8 mouse cellular contexts compared by ENCODE assay signal in genomic region chr6:49227184-49227735, GRCm38 (mm10). TPM values are rescaled to one million over a fixed set of nuclear protein-coding genes. Genes with fewer than 3 reads are reported as not detected.
DNase-seq lines count a peak whose midpoint lies in the region; ATAC-seq lines count a peak whose summit lies in the region.

No protein-coding gene starts in this region.

- H3K9me3 ChIP-seq in forebrain, embryonic 15.5 days: no peaks in the 10 kb centered on the region
- no peaks in the 10 kb centered on the region for H3K9me3 ChIP-seq in limb, embryonic 12.5 days

- no peak overlapping the region for H3K9ac ChIP-seq in forebrain, embryonic 15.5 days (replicated peaks)
- H3K9ac ChIP-seq in limb, embryonic 12.5 days (replicated peaks): no peak overlapping the region

- no peaks in the 10 kb centered on the region for H3K36me3 ChIP-seq in forebrain, embryonic 15.5 days
- H3K36me3 ChIP-seq in limb, embryonic 12.5 days: no peaks in the 10 kb centered on the region

- H3K4me2 ChIP-seq in forebrain, embryonic 15.5 days (replicated peaks): peak overlapping the region; percentile 17; the same call in 1 of the 2 replicates
- H3K4me2 ChIP-seq in limb, embryonic 12.5 days: peak overlapping the region; percentile 26

- no peaks in the 10 kb centered on the region for H3K27me3 ChIP-seq in forebrain, embryonic 15.5 days
- H3K27me3 ChIP-seq in limb, embryonic 12.5 days: no peaks in the 10 kb centered on the region

- no peak overlapping the region for H3K27ac ChIP-seq in forebrain, embryonic 15.5 days (replicated peaks)
- H3K27ac ChIP-seq in limb, embryonic 12.5 days: no peak overlapping the region

- WGBS in forebrain, embryonic 15.5 days: 4% methylated on average over 15 of the region's 15 CpGs
- 7% methylated on average over 15 of the region's 15 CpGs for WGBS in limb, embryonic 12.5 days

- no peak for ATAC-seq in forebrain, embryonic 15.5 days (replicated peaks)
- no peak for ATAC-seq in limb, embryonic 12.5 days (ENCODE audit: insufficient number of reproducible peaks, insufficient read depth, low FRiP score, low TSS enrichment, low read depth)
- ATAC-seq in neutrophil, adult 5-6 weeks (ENCODE audit: extremely low read depth, insufficient number of reproducible peaks, low FRiP score, poor library complexity, severe bottlenecking): peak; percentile 69; the same call in 1 of the 2 replicates
- no peak for ATAC-seq in frontal cortex, adult (ENCODE audit: low TSS enrichment)

- no peak overlapping the region for H3K4me3 ChIP-seq in forebrain, embryonic 15.5 days
- H3K4me3 ChIP-seq in limb, embryonic 12.5 days (replicated peaks): no peak overlapping the region

- peak; percentile 36 for DNase-seq in left cerebral cortex, postnatal 4 days
- DNase-seq in left cerebral cortex, postnatal 25 days (ENCODE audit: low spot score in 2 of 2): no peak
- DNase-seq in Muller cell, postnatal 12 days (ENCODE audit: inconsistent ontology term): peak; percentile 59
- DNase-seq in layer of hippocampus, postnatal 14 days (ENCODE audit: low spot score in 2 of 2): no peak

- intact Hi-C loops in left cerebral cortex, postnatal 4 days (cut with DNase I): no loop called here
- intact Hi-C loops in left cerebral cortex, postnatal 25 days (cut with DNase I): loop anchor here (5.0 kb wide), 1 partner anchor 90 kb away; the partner anchor contains the start of gene Ccdc126

- H3K4me1 ChIP-seq in forebrain, embryonic 15.5 days: 0 out of 2 replicates have a peak, but pooled peaks cover 3% of the 10 kb centered on the region
- H3K4me1 ChIP-seq in limb, embryonic 12.5 days (replicated peaks): peaks cover 19% of the 10 kb centered on the region

RNA-seq across cellular contexts. Expression of gene Igf2bp3, which starts 12.5 kb away (rescaled TPM):
- 1 to 10 TPM; 5.0 to 6.5 TPM for total RNA-seq in left cerebral cortex, postnatal 4 days (2021)
- under 1 TPM in 1 of 2 experiments, not detected in 1; 0.16 TPM for total RNA-seq in left cerebral cortex, postnatal 25 days (2021)
- 36.5 and 39.8 TPM in 2 replicates for polyA plus RNA-seq in forebrain, embryonic 15.5 days (2015; fragmentation: Nextera tagmentation; extraction: Ambion mirVana)
- 114 and 122 TPM in 2 replicates for polyA plus RNA-seq in limb, embryonic 12.5 days (2016; fragmentation: Nextera tagmentation; extraction: Ambion mirVana)
- 0.35 and 0.74 TPM in 2 replicates for total RNA-seq in neutrophil, adult 5-6 weeks (2017)
- under 1 TPM; 0.24 to 0.35 TPM for total RNA-seq in layer of hippocampus, postnatal 14 days (2021)

RNA-seq across cellular contexts. Expression of gene Tra2a, which starts 36.6 kb away (rescaled TPM):
- 10 to 100 TPM; 91.9 to 94.1 TPM for total RNA-seq in left cerebral cortex, postnatal 4 days (2021)
- 10 to 100 TPM; 74.1 to 80.5 TPM for total RNA-seq in left cerebral cortex, postnatal 25 days (2021)
- 147 and 152 TPM in 2 replicates for polyA plus RNA-seq in forebrain, embryonic 15.5 days (2015; fragmentation: Nextera tagmentation; extraction: Ambion mirVana)
- 151 and 169 TPM in 2 replicates for polyA plus RNA-seq in limb, embryonic 12.5 days (2016; fragmentation: Nextera tagmentation; extraction: Ambion mirVana)
- total RNA-seq in neutrophil, adult 5-6 weeks (2017): 184 and 191 TPM in 2 replicates
- 10 to 100 TPM; 76.0 to 85.7 TPM for total RNA-seq in layer of hippocampus, postnatal 14 days (2021)

Comparison
In these comparisons a context has a peak if more than half of its experiments do, and no peak if none do; other contexts are left out.
1. DNase-seq: peak in left cerebral cortex, postnatal 4 days (single experiment) and Muller cell, postnatal 12 days (single experiment); none in left cerebral cortex, postnatal 25 days (0 of 2) and layer of hippocampus, postnatal 14 days (0 of 2).